In the genomic region with DNA sequence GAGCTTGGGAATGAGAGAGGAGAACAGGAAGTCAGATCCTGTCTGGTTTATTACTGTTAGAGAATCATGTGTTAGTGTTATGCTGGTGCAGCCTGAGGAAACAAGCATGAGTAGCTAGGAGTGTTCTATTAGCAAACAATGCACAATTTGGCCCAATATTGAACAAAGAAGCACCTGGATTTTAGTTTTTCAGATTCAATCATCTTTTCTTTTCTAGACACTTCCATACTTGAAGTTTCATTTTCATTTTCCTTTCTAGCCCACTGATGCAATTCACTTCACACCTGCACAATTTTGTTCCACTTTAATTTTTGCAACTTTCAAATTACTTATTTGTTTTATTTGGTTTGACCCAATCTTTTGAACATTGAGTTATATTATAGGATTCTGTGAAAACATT, we compare ENCODE assay signal across 50 mouse cellular contexts. TPM values are rescaled to one million over a fixed set of nuclear protein-coding genes. Genes with fewer than 3 reads are reported as not detected.
"Had no signal": no experiment of that assay in that cellular context is flagged by ENCODE, and none has a peak within 500 bp of the region (broad histone marks: within the 10 kb centered on the region; RNA-seq: fewer than 3 reads in every experiment).

No protein-coding gene starts in this region.

- H3K27ac ChIP-seq: heart, embryonic 13.5 days; heart, embryonic 15.5 days; hindbrain, embryonic 10.5 days; hindbrain, embryonic 12.5 days; hindbrain, embryonic 13.5 days; hindbrain, embryonic 14.5 days; hindbrain, embryonic 15.5 days; hindbrain, postnatal 0 days; intestine, embryonic 15.5 days; kidney, embryonic 15.5 days; kidney, postnatal 0 days; layer of hippocampus, adult 2 months; left cerebral cortex, adult 2 months had no signal

- DNase-seq: heart, postnatal 10 days; heart, postnatal 14 days; heart, postnatal 36 days; heart, postnatal 4 days; kidney, adult 11 months; kidney, adult 18-20 months; kidney, adult 2 months; kidney, adult 8-10 months; kidney, adult 9 months; kidney, postnatal 10 days; kidney, postnatal 14 days; kidney, postnatal 25 days; kidney, postnatal 36 days; kidney, postnatal 4 days; layer of hippocampus, adult 9-11 months; layer of hippocampus, postnatal 36 days had no signal

- H3K27me3 ChIP-seq: heart, embryonic 12.5 days; heart, embryonic 13.5 days; heart, embryonic 15.5 days; hindbrain, embryonic 12.5 days; hindbrain, embryonic 13.5 days; hindbrain, embryonic 15.5 days; intestine, embryonic 15.5 days; kidney, embryonic 15.5 days had no signal

- H3K4me2 ChIP-seq: heart, embryonic 11.5 days; heart, embryonic 12.5 days; heart, embryonic 13.5 days; heart, embryonic 15.5 days; hindbrain, embryonic 12.5 days; hindbrain, embryonic 13.5 days; hindbrain, embryonic 14.5 days; hindbrain, embryonic 15.5 days; intestine, embryonic 15.5 days; kidney, embryonic 15.5 days had no signal

- H3K4me3 ChIP-seq: heart, embryonic 12.5 days; heart, embryonic 13.5 days; heart, embryonic 15.5 days; hindbrain, embryonic 10.5 days; hindbrain, embryonic 12.5 days; hindbrain, embryonic 13.5 days; hindbrain, embryonic 15.5 days; intestine, embryonic 15.5 days; kidney, embryonic 15.5 days; layer of hippocampus, adult 2 months; left cerebral cortex, adult 2 months had no signal

- H3K4me1 ChIP-seq: heart, embryonic 12.5 days; heart, embryonic 13.5 days; heart, embryonic 15.5 days; hindbrain, embryonic 10.5 days; hindbrain, embryonic 12.5 days; hindbrain, embryonic 13.5 days; hindbrain, embryonic 15.5 days; intestine, embryonic 15.5 days; kidney, embryonic 15.5 days had no signal

- H3K36me3 ChIP-seq: heart, embryonic 12.5 days; heart, embryonic 13.5 days; heart, embryonic 15.5 days; hindbrain, embryonic 10.5 days; hindbrain, embryonic 12.5 days; hindbrain, embryonic 13.5 days; hindbrain, embryonic 15.5 days; intestine, embryonic 15.5 days; kidney, embryonic 15.5 days had no signal

- H3K9me3 ChIP-seq: heart, embryonic 12.5 days; heart, embryonic 13.5 days; heart, embryonic 15.5 days; hindbrain, embryonic 10.5 days; hindbrain, embryonic 12.5 days; hindbrain, embryonic 13.5 days; hindbrain, embryonic 15.5 days; intestine, embryonic 15.5 days; kidney, embryonic 15.5 days had no signal

- H3K9ac ChIP-seq: heart, embryonic 12.5 days; heart, embryonic 13.5 days; heart, embryonic 15.5 days; hindbrain, embryonic 12.5 days; hindbrain, embryonic 13.5 days; hindbrain, embryonic 14.5 days; hindbrain, embryonic 15.5 days; intestine, embryonic 15.5 days; kidney, embryonic 15.5 days had no signal

RNA-seq across cellular contexts. Expression of a gene that starts 35.7 kb away (rescaled TPM):
- total RNA-seq: heart, postnatal 10 days; heart, postnatal 14 days; heart, postnatal 25 days; heart, postnatal 36 days; heart, postnatal 4 days; hematopoietic stem cell, adult 5-6 weeks; hindbrain, postnatal 0 days; layer of hippocampus, adult 18-20 months; layer of hippocampus, adult 2 months; layer of hippocampus, adult 8-10 months; layer of hippocampus, postnatal 10 days; layer of hippocampus, postnatal 14 days; layer of hippocampus, postnatal 25 days; layer of hippocampus, postnatal 36 days; left cerebral cortex, adult 18-20 months; left cerebral cortex, adult 2 months; left cerebral cortex, adult 8-10 months had no signal
- polyA plus RNA-seq: heart, embryonic 11.5 days; heart, embryonic 12.5 days; heart, embryonic 13.5 days; heart, postnatal 0 days; hindbrain, embryonic 10.5 days; hindbrain, embryonic 11.5 days; hindbrain, embryonic 12.5 days; hindbrain, embryonic 13.5 days; hindbrain, embryonic 14.5 days; hindbrain, embryonic 15.5 days; hindbrain, embryonic 16.5 days; hindbrain, postnatal 0 days; inflammation-experienced regulatory T-cells, adult 6 months; intestine, embryonic 14.5 days; intestine, embryonic 15.5 days; intestine, embryonic 16.5 days; intestine, postnatal 0 days; kidney, adult 2 months; kidney, embryonic 14.5 days; kidney, embryonic 15.5 days; kidney, embryonic 16.5 days; kidney, postnatal 0 days; large intestine, adult 2 months had no signal
